Mouse (Mus musculus) kidney, adult 2 months (tissue): ENCODE data around the gene Atoh7.

ENCODE experiments used
- CTCF ChIP-seq: fragments of 200-500 bp; conservative IDR thresholded peaks from 2 replicates; pipeline ENCODE4 v1.5.1; 2011; ENCODE audit warnings: low read depth, mild to moderate bottlenecking, control low read depth, low read length, moderate library complexity, mixed read lengths; ENCODE audit not compliant: insufficient read depth, insufficient read length
- POLR2A ChIP-seq: fragments of 200-500 bp; IDR thresholded peaks from one replicate; pipeline ENCODE4 v1.6.1; 2011; ENCODE audit warnings: low read depth, low read length, control low read depth

DNA sequence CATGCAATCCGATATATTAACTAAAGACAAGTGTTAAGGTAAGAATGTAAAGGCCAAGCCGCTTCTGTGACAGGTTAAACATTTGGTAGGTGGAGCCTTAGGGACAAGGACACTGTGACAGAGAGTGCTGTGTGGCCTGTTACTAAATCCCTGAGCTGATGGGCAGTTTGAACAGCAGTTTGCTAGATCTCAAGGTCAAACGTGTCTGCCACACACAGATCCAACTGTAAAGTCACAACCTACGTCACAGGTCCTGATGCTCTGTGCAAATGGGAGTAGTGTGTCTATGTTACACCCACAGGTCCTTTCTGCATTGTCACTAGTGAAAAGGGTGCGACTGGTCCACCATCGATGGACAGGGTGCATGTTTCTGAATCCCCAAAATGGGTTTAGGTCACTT, 32.9 kb downstream of the Atoh7 start:
- TF ChIP-seq CTCF (no peak), POLR2A (no peak)
